ENCODE assay signal across 21 mouse cellular contexts in genomic region chr7:144441976-144442375, GRCm38 (mm10). TPM values are rescaled to one million over a fixed set of nuclear protein-coding genes. Genes with fewer than 3 reads are reported as not detected.
DNase-seq lines count a peak whose midpoint lies in the region; ATAC-seq and TF ChIP-seq lines count a peak whose summit lies in the region.
"Had no signal": no experiment of that assay in that cellular context is flagged by ENCODE, and none has a peak within 500 bp of the region (broad histone marks: within the 10 kb centered on the region; RNA-seq: fewer than 3 reads in every experiment).

No protein-coding gene starts in this region.

- H3K27ac ChIP-seq in layer of hippocampus, adult 2 months = peak overlapping the region; percentile 55; the same call in 1 of the 2 replicates
- no peak overlapping the region for H3K27ac ChIP-seq in thymus, adult 2 months (ENCODE audit: control insufficient read depth, insufficient read depth, low read length)
- no peak overlapping the region for H3K27ac ChIP-seq in heart, embryonic 12.5 days (ENCODE audit: poor library complexity, severe bottlenecking)
- H3K27ac ChIP-seq: embryonic facial prominence, embryonic 10.5 days; embryonic facial prominence, embryonic 12.5 days; forebrain, embryonic 13.5 days; forebrain, embryonic 15.5 days had no signal

- H3K9ac ChIP-seq in heart, embryonic 12.5 days = no peak overlapping the region
- H3K9ac ChIP-seq: embryonic facial prominence, embryonic 12.5 days; forebrain, embryonic 13.5 days; forebrain, embryonic 15.5 days; forebrain, postnatal 0 days had no signal

- TF ChIP-seq POLR2A in thymus, adult 2 months (IDR thresholded peaks at IDR 0.05; ENCODE audit: control insufficient read depth, extremely low read depth, insufficient read depth, low read length, poor library complexity) = 0 out of 2 replicates have a peak, but pooled peaks have one; percentile 10

- H3K9me3 ChIP-seq in heart, embryonic 12.5 days (replicated peaks) = no peaks in the 10 kb centered on the region
- H3K9me3 ChIP-seq: embryonic facial prominence, embryonic 10.5 days; embryonic facial prominence, embryonic 12.5 days; forebrain, embryonic 13.5 days; forebrain, embryonic 15.5 days had no signal

- no peak overlapping the region for H3K4me3 ChIP-seq in layer of hippocampus, adult 2 months
- H3K4me3 ChIP-seq in thymus, adult 2 months (ENCODE audit: control insufficient read depth, insufficient read depth, low read length) = no peak overlapping the region
- no peak overlapping the region for H3K4me3 ChIP-seq in C2C12 (ENCODE audit: insufficient read depth, poor library complexity, severe bottlenecking)
- no peak overlapping the region for H3K4me3 ChIP-seq in heart, embryonic 12.5 days
- H3K4me3 ChIP-seq: embryonic facial prominence, embryonic 10.5 days; embryonic facial prominence, embryonic 12.5 days; forebrain, embryonic 13.5 days; forebrain, embryonic 15.5 days had no signal

- no peak for ATAC-seq in heart, embryonic 12.5 days (ENCODE audit: insufficient number of reproducible peaks, low FRiP score)
- ATAC-seq: forebrain, embryonic 13.5 days; forebrain, embryonic 15.5 days; forebrain, postnatal 0 days had no signal

- peaks cover 13% of the 10 kb centered on the region for H3K4me1 ChIP-seq in thymus, adult 2 months (replicated peaks; ENCODE audit: control insufficient read depth, insufficient read depth, low read length)
- H3K4me1 ChIP-seq in heart, embryonic 12.5 days (replicated peaks) = no peaks in the 10 kb centered on the region
- H3K4me1 ChIP-seq: embryonic facial prominence, embryonic 10.5 days; embryonic facial prominence, embryonic 12.5 days; forebrain, embryonic 13.5 days; forebrain, embryonic 15.5 days had no signal

- H3K27me3 ChIP-seq in thymus, adult 2 months (ENCODE audit: control insufficient read depth, insufficient read depth, low read length) = no peaks in the 10 kb centered on the region
- H3K27me3 ChIP-seq in C2C12 (ENCODE audit: control insufficient read depth, insufficient read depth, insufficient read length) = no peaks in the 10 kb centered on the region
- H3K27me3 ChIP-seq in heart, embryonic 12.5 days (replicated peaks) = no peaks in the 10 kb centered on the region
- H3K27me3 ChIP-seq: embryonic facial prominence, embryonic 12.5 days; forebrain, embryonic 13.5 days; forebrain, embryonic 15.5 days had no signal

- peaks cover 33% of the 10 kb centered on the region for H3K79me2 ChIP-seq in C2C12 (ENCODE audit: control insufficient read depth, insufficient read depth)

- peak overlapping the region; percentile 28 for H3ac ChIP-seq in C2C12 (ENCODE audit: control insufficient read depth, insufficient read length, low read depth)

- no peaks in the 10 kb centered on the region for H3K36me3 ChIP-seq in thymus, adult 2 months (ENCODE audit: control insufficient read depth, insufficient read depth, low read length)
- H3K36me3 ChIP-seq in C2C12 (ENCODE audit: control insufficient read depth, insufficient read depth) = peaks cover 92% of the 10 kb centered on the region
- H3K36me3 ChIP-seq in heart, embryonic 12.5 days = peaks cover 99% of the 10 kb centered on the region

- WGBS in thymus, adult 2 months = 39% methylated on average over 4 of the region's 4 CpGs
- WGBS in heart, embryonic 12.5 days = 86% methylated on average over 4 of the region's 4 CpGs

- no peak for DNase-seq in layer of hippocampus, adult 2 months (ENCODE audit: low spot score in 2 of 2)
- DNase-seq in layer of hippocampus, adult 9-11 months = no peak
- DNase-seq in thymus, adult 2 months = no peak
- DNase-seq in thymus, postnatal 0 days (ENCODE audit: low spot score) = no peak
- DNase-seq in adrenal gland, adult 8-10 months = no peak
- DNase-seq: adrenal gland, adult 2 months; adrenal gland, postnatal 14 days; adrenal gland, postnatal 36 days; B cell, adult 2 months; cerebellum, adult 11-12 months; cerebellum, adult 2 months; cerebellum, adult 9-10 months; cerebellum, postnatal 10 days; cerebellum, postnatal 25 days; forebrain, postnatal 0 days had no signal

- H3K79me3 ChIP-seq in C2C12 (ENCODE audit: low read depth) = peaks cover 14% of the 10 kb centered on the region

- H3K4me2 ChIP-seq in heart, embryonic 12.5 days = no peak overlapping the region
- H3K4me2 ChIP-seq: embryonic facial prominence, embryonic 12.5 days; forebrain, embryonic 13.5 days; forebrain, embryonic 15.5 days had no signal

- TF ChIP-seq CTCF in layer of hippocampus, adult 2 months (conservative IDR thresholded peaks at IDR 0.05) = no peak
- TF ChIP-seq CTCF in thymus, adult 2 months (IDR thresholded peaks at IDR 0.05; ENCODE audit: borderline replicate concordance, control insufficient read depth, extremely low read depth, insufficient read depth, low read length, poor library complexity) = no peak
- no peak for TF ChIP-seq CTCF in C2C12 (IDR thresholded peaks at IDR 0.05; ENCODE audit: control insufficient read depth, insufficient read depth, insufficient read length)

TF ChIP-seq in C2C12, 6 proteins besides CTCF, POLR2A, EP300 and RAD21:
- TF ChIP-seq FOSL1 (IDR thresholded peaks at IDR 0.05; ENCODE audit: insufficient read depth, low read length, poor library complexity, severe bottlenecking) = no peak
- TF ChIP-seq MYOG (IDR thresholded peaks at IDR 0.05; ENCODE audit: control insufficient read depth, extremely low read depth, insufficient read length) = no peak
- TF ChIP-seq MAX (IDR thresholded peaks at IDR 0.05) = no peak
- TF ChIP-seq USF1 (IDR thresholded peaks at IDR 0.05; ENCODE audit: low read depth) = no peak
- no peak for TF ChIP-seq MYOD1 (IDR thresholded peaks at IDR 0.05; ENCODE audit: control insufficient read depth, insufficient read length, low read depth)
- no peak for TF ChIP-seq CEBPB (IDR thresholded peaks at IDR 0.05; ENCODE audit: low read depth)

RNA-seq across cellular contexts. Expression of gene Cttn, which starts 28.8 kb away (rescaled TPM):
- 100 to 1,000 TPM; 179 to 181 TPM for total RNA-seq in layer of hippocampus, adult 2 months (2021)
- 17.6 and 22.0 TPM in 2 replicates for polyA plus RNA-seq in thymus, adult 2 months (2012; rRNA removed)
- polyA plus RNA-seq in thymus, postnatal 0 days (2015; fragmentation: Nextera tagmentation; extraction: Ambion mirVana) = 37.3 and 38.9 TPM in 2 replicates
- polyA plus RNA-seq in C2C12 (2012; fragmentation: generic; extraction: Trizol) = 177 TPM
- 143 and 144 TPM in 2 replicates for polyA plus RNA-seq in heart, embryonic 12.5 days (2016; fragmentation: Nextera tagmentation; extraction: Ambion mirVana)
- total RNA-seq in adrenal gland, adult 8-10 months (2022) = 100 to 1,000 TPM; 228 to 248 (median 236) TPM
